Mouse (Mus musculus): ENCODE results near the gene Klhl11. TPM values are rescaled to one million over a fixed set of nuclear protein-coding genes. Genes with fewer than 3 reads are reported as not detected.
A peak's percentile ranks its signal among the peaks of the same experiment; 100 is the strongest.

Klhl11 gene
- polyA plus RNA-seq, 1 experiment: not detected

DNA sequence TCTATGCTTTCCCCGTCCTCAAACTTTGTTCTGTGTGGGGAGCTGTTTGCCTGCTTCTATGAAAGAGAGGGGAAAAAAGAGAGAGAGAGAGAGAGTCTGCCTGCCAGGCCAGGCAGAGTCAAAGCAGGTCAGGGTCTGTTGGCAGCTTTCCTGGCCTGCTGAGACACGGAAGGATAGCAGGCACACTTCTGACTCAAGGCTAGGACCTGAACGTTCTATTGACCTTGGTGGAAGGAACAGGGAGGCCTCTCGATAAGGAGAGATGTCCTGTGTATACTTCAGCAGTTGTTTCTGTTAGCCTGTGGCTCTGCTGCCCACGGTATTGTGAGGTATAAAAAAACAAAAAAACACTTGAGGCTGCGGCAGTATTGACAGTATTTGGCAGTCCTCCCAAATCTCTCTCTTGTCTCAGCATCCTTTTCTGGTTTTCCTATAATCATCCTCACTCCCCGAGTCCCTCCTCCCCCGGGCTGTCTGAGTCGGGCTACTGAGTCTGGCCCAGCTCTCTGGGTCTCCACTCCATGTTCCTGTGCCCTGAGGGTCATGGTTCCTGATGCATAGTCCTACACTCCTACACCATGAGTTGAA, 43.8 kb downstream of the Klhl11 start:
- peak overlapping the region; percentile 47 for H3K27ac ChIP-seq (ENCODE audit: insufficient read depth, low read depth, low read length)

GRCm38 (mm10) chr11:100426820-100427219, 45.7 kb downstream of the Klhl11 start:
- 82% methylated on average over 3 of the region's 3 CpGs for WGBS
- no peak overlapping the region for H3K4me3 ChIP-seq (ENCODE audit: insufficient read depth, low read depth, low read length)
- no peak for TF ChIP-seq POLR2A (IDR thresholded peaks at IDR 0.05; ENCODE audit: insufficient read depth, low read depth, low read length)
- no peak for TF ChIP-seq CTCF (IDR thresholded peaks at IDR 0.05; ENCODE audit: insufficient read depth, low read depth, low read length)
- H3K4me1 ChIP-seq (ENCODE audit: control insufficient read depth, insufficient read depth, low read length): 0 out of 2 replicates have a peak, but pooled peaks cover 12% of the 10 kb centered on the region
- no peak overlapping the region for H3K27ac ChIP-seq (ENCODE audit: insufficient read depth, low read depth, low read length)

More for the DNA sequence above, 43.8 kb downstream of the Klhl11 start:
- TF ChIP-seq CTCF (IDR thresholded peaks at IDR 0.05; ENCODE audit: insufficient read depth, low read depth, low read length) (no peak), POLR2A (IDR thresholded peaks at IDR 0.05; ENCODE audit: insufficient read depth, low read depth, low read length) (no peak)
- Histone ChIP-seq H3K4me3 (ENCODE audit: insufficient read depth, low read depth, low read length) (no peak overlapping the region), H3K4me1 (ENCODE audit: control insufficient read depth, insufficient read depth, low read length) (0 out of 2 replicates have a peak, but pooled peaks cover 12% of the 10 kb centered on the region)
- 26% methylated on average over 9 of the region's 9 CpGs for WGBS

- WGBS: 42% methylated on average over 7 of the region's 7 CpGs
- no peak overlapping the region for H3K4me3 ChIP-seq (ENCODE audit: insufficient read depth, low read depth, low read length)
- no peak for TF ChIP-seq POLR2A (IDR thresholded peaks at IDR 0.05; ENCODE audit: insufficient read depth, low read depth, low read length)
- TF ChIP-seq CTCF (IDR thresholded peaks at IDR 0.05; ENCODE audit: insufficient read depth, low read depth, low read length): peak; percentile 46; the same call in 1 of the 2 replicates
These were observed 46.7 kb downstream of the Klhl11 start for GRCm38 (mm10) chr11:100425851-100426250.

DNA sequence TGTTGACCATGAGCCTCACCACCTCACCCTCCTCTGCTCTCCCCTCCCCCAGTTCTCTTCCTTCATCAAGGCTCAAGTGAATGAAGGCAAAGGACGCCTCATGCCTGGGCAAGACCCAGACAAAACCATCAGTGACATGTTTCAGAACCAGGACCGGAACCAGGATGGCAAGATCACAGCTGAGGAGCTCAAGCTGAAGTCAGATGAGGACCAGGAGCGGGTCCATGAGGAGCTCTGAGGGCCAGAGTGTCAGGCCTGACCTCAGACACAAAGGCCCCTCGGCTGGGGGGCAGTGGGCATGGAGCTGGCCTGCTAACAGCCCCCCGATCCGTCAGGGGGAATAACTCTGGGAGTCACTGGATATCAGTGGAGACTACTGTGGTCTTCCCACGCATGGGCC, 48.7 kb downstream of the Klhl11 start:
- WGBS: 94% methylated on average over 7 of the region's 7 CpGs
- 0 out of 2 replicates have a peak, but pooled peaks cover 4% of the 10 kb centered on the region for H3K4me1 ChIP-seq (ENCODE audit: control insufficient read depth, insufficient read depth, low read length)
- no peak for TF ChIP-seq CTCF (IDR thresholded peaks at IDR 0.05; ENCODE audit: insufficient read depth, low read depth, low read length)
- TF ChIP-seq POLR2A (IDR thresholded peaks at IDR 0.05; ENCODE audit: insufficient read depth, low read depth, low read length): no peak
- H3K4me3 ChIP-seq (ENCODE audit: insufficient read depth, low read depth, low read length): no peak overlapping the region
- no peak overlapping the region for H3K27ac ChIP-seq (ENCODE audit: insufficient read depth, low read depth, low read length)

More at GRCm38 (mm10) chr11:100425851-100426250, 46.7 kb downstream of the Klhl11 start:
- H3K4me1 ChIP-seq (ENCODE audit: control insufficient read depth, insufficient read depth, low read length): 0 out of 2 replicates have a peak, but pooled peaks cover 12% of the 10 kb centered on the region
- H3K27ac ChIP-seq (ENCODE audit: insufficient read depth, low read depth, low read length): no peak overlapping the region

DNA sequence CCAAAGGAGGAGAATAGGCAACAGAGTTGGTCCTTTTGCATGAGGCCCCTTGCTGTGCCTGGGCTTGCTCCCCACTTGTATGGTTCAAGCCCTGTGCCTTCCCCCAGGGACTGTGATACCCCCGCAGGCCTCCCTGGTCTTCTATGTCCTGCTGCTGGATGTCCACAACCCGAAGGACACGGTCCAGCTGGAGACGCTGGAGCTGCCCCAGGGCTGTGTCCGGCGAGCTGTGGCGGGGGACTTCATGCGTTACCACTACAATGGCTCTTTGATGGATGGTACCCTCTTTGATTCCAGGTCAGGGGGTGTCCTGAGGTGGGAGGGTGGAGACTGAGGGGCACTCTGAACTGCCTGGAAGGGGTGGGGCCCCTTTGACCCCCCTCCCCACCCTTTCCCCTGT, 51.0 kb downstream of the Klhl11 start:
- TF ChIP-seq CTCF (IDR thresholded peaks at IDR 0.05; ENCODE audit: insufficient read depth, low read depth, low read length): no peak
- H3K27ac ChIP-seq (ENCODE audit: insufficient read depth, low read depth, low read length): no peak overlapping the region
- 66% methylated on average over 8 of the region's 8 CpGs for WGBS
- H3K4me3 ChIP-seq (ENCODE audit: insufficient read depth, low read depth, low read length): no peak overlapping the region
- no peaks in the 10 kb centered on the region for H3K4me1 ChIP-seq (ENCODE audit: control insufficient read depth, insufficient read depth, low read length)

- Histone ChIP-seq H3K4me1 (ENCODE audit: control insufficient read depth, insufficient read depth, low read length) (peaks cover 38% of the 10 kb centered on the region), H3K4me3 (ENCODE audit: insufficient read depth, low read depth, low read length) (peak within 1 kb of the TSS; percentile 75), H3K27ac (ENCODE audit: insufficient read depth, low read depth, low read length) (no peak within 1 kb of the TSS)
- 2% methylated on average over 31 of the region's 31 CpGs for WGBS
- TF ChIP-seq CTCF (IDR thresholded peaks at IDR 0.05; ENCODE audit: insufficient read depth, low read depth, low read length): no peak
- no peak for TF ChIP-seq POLR2A (IDR thresholded peaks at IDR 0.05; ENCODE audit: insufficient read depth, low read depth, low read length)
These were observed 57.4 kb downstream of the Klhl11 start, which contains the start of gene Fkbp10 for GRCm38 (mm10) chr11:100414914-100415822. TSS of gene Fkbp10 (plus strand) at chr11:100415697.

- TF ChIP-seq POLR2A (IDR thresholded peaks at IDR 0.05; ENCODE audit: insufficient read depth, low read depth, low read length) (peak; percentile 58; the same call in 1 of the 2 replicates), CTCF (IDR thresholded peaks at IDR 0.05; ENCODE audit: insufficient read depth, low read depth, low read length) (peak; percentile 44; the same call in 1 of the 2 replicates)
- Histone ChIP-seq H3K4me1 (ENCODE audit: control insufficient read depth, insufficient read depth, low read length) (peaks cover 38% of the 10 kb centered on the region), H3K27ac (ENCODE audit: insufficient read depth, low read depth, low read length) (no peak within 1 kb of the TSS), H3K4me3 (ENCODE audit: insufficient read depth, low read depth, low read length) (peak within 1 kb of the TSS; percentile 75)
- WGBS: 2% methylated on average over 93 of the region's 93 CpGs
These were observed 58.3 kb downstream of the Klhl11 start, which contains the start of gene P3h4 for GRCm38 (mm10) chr11:100414021-100414913. TSS of gene P3h4 (minus strand) at chr11:100414836.

DNA sequence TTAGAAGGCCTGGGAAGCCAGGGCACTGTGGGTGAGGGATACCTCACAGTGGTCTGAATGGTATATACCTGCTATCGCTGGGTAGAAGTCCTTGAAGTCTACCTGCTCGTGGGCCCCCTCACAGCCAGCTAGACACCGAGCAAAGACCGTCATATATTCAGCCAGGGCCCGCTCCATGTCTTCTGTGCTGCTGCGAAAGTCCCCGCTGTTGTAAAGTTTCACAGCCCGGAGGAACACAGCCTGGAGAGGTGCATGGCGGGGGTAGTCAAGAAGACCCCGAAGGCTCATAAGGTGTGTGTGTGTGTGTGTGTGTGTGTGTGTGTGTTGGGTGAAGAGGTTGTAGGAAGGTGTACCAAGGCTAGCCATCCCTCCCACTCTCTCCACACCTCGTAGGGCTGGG, 59.0 kb downstream of the Klhl11 start:
- Histone ChIP-seq H3K4me1 (ENCODE audit: control insufficient read depth, insufficient read depth, low read length) (peaks cover 38% of the 10 kb centered on the region), H3K4me3 (ENCODE audit: insufficient read depth, low read depth, low read length) (peak overlapping the region; percentile 75)
- 86% methylated on average over 11 of the region's 11 CpGs for WGBS

More for the DNA sequence above, 59.0 kb downstream of the Klhl11 start:
- TF ChIP-seq POLR2A (IDR thresholded peaks at IDR 0.05; ENCODE audit: insufficient read depth, low read depth, low read length) (no peak), CTCF (IDR thresholded peaks at IDR 0.05; ENCODE audit: insufficient read depth, low read depth, low read length) (no peak)
- no peak overlapping the region for H3K27ac ChIP-seq (ENCODE audit: insufficient read depth, low read depth, low read length)

Other genes with a start within 250 kb of the Klhl11 start
- gene Krt16, start 223.8 kb downstream of the Klhl11 start, polyA plus RNA-seq (2012; ENCODE audit: insufficient read depth, insufficient read length, low replicate concordance, missing spikeins): not detected in 2 replicates
- gene Krt17, start 211.7 kb downstream of the Klhl11 start, polyA plus RNA-seq (2012; ENCODE audit: insufficient read depth, insufficient read length, low replicate concordance, missing spikeins): not detected in 2 replicates
- not detected in 2 replicates for gene Krt42, start 202.9 kb downstream of the Klhl11 start, polyA plus RNA-seq (2012; ENCODE audit: insufficient read depth, insufficient read length, low replicate concordance, missing spikeins)
- gene Eif1, start 152.9 kb downstream of the Klhl11 start, polyA plus RNA-seq (2012; ENCODE audit: insufficient read depth, insufficient read length, low replicate concordance, missing spikeins): not detected in 2 replicates
- gene Gast, start 138.3 kb downstream of the Klhl11 start, polyA plus RNA-seq (2012; ENCODE audit: insufficient read depth, insufficient read length, low replicate concordance, missing spikeins): not detected in 2 replicates
- gene Hap1, start 116.6 kb downstream of the Klhl11 start, polyA plus RNA-seq (2012; ENCODE audit: insufficient read depth, insufficient read length, low replicate concordance, missing spikeins): not detected in 2 replicates
- not detected in 2 replicates for gene Jup, start 75.0 kb downstream of the Klhl11 start, polyA plus RNA-seq (2012; ENCODE audit: insufficient read depth, insufficient read length, low replicate concordance, missing spikeins)
- gene P3h4, start 57.9 kb downstream of the Klhl11 start, polyA plus RNA-seq (2012; ENCODE audit: insufficient read depth, insufficient read length, low replicate concordance, missing spikeins): not detected in 2 replicates
- gene Fkbp10, start 57.0 kb downstream of the Klhl11 start, polyA plus RNA-seq (2012; ENCODE audit: insufficient read depth, insufficient read length, low replicate concordance, missing spikeins): not detected in 2 replicates
- gene Nt5c3b, start 30.9 kb downstream of the Klhl11 start, polyA plus RNA-seq (2012; ENCODE audit: insufficient read depth, insufficient read length, low replicate concordance, missing spikeins): not detected in 2 replicates
- gene Klhl10, start 30.8 kb downstream of the Klhl11 start, polyA plus RNA-seq (2012; ENCODE audit: insufficient read depth, insufficient read length, low replicate concordance, missing spikeins): not detected in 2 replicates
- not detected in 2 replicates for gene Acly, start 55.3 kb upstream of the Klhl11 start, polyA plus RNA-seq (2012; ENCODE audit: insufficient read depth, insufficient read length, low replicate concordance, missing spikeins)
- gene Ttc25, start 72.9 kb upstream of the Klhl11 start, polyA plus RNA-seq (2012; ENCODE audit: insufficient read depth, insufficient read length, low replicate concordance, missing spikeins): not detected in 2 replicates
- not detected in 2 replicates for gene Cnp, start 102.2 kb upstream of the Klhl11 start, polyA plus RNA-seq (2012; ENCODE audit: insufficient read depth, insufficient read length, low replicate concordance, missing spikeins)
- not detected in 2 replicates for gene Nkiras2, start 146.5 kb upstream of the Klhl11 start, polyA plus RNA-seq (2012; ENCODE audit: insufficient read depth, insufficient read length, low replicate concordance, missing spikeins)
- 670 TPM in 1 of 2 replicates, not detected in the other for gene Dnajc7, start 147.4 kb upstream of the Klhl11 start, polyA plus RNA-seq (2012; ENCODE audit: insufficient read depth, insufficient read length, low replicate concordance, missing spikeins)
- not detected in 2 replicates for gene Zfp385c, start 219.7 kb upstream of the Klhl11 start, polyA plus RNA-seq (2012; ENCODE audit: insufficient read depth, insufficient read length, low replicate concordance, missing spikeins)
- not detected in 2 replicates for gene Dhx58, start 231.5 kb upstream of the Klhl11 start, polyA plus RNA-seq (2012; ENCODE audit: insufficient read depth, insufficient read length, low replicate concordance, missing spikeins)
- gene Kat2a, start 239.7 kb upstream of the Klhl11 start, polyA plus RNA-seq (2012; ENCODE audit: insufficient read depth, insufficient read length, low replicate concordance, missing spikeins): not detected in 2 replicates
- gene Hspb9, start 241.1 kb upstream of the Klhl11 start, polyA plus RNA-seq (2012; ENCODE audit: insufficient read depth, insufficient read length, low replicate concordance, missing spikeins): not detected in 2 replicates